Mouse (Mus musculus): Measurements from ENCODE around the gene Zfp780b.
A peak's percentile ranks its signal among the peaks of the same experiment; 100 is the strongest.
"Not testable (repeated sequence)": the region's sequence is repeated elsewhere in the genome, so short reads cannot be mapped to it uniquely, and the experiment has no call there.

The Zfp780b gene

DNA sequence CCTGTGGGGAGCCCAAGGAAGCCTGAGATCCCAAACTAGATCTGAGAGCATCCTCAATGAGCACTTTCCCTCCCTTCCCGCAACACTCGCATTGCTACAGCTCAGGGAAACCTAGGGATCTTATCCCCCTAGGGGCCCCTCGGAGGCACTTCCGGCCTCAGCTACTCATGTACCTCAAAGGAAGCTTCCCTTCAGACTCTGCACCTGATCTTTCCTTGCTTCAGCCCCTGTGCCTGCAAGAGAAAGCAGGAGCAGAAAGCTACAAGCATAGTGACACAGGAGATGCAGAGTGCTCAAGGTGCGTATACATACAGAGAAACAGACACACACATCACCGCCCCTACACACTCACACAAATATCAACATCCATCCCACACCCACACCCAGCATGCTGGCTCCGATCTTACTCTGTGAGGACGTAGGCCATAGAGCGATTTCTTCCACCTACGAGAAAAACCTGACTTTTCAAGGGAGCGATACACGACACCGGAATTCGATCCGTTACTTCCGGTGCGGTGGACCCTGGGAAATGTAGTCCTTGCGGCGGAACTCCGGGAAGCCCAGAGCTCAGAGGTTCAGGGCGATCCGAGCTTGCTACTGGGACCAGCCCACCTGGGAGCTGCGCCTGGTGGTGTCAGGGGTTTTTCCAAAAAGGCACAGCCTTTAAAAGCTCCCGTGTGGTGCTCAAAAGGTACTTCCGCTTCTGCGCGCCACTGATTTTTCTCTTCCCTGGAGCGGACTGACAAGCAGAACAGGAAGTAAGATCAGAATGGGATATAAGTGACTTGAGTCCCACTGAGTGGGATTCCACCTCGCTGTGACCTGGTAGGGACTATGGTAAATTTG lies at the start of gene Zfp780b:
Gene Zfp780b (minus strand): TSS at position 489 of the 846 bp plus-strand sequence.
- DNase-seq (ENCODE audit: low spot score), result peak; percentile 75

GRCm38 (mm10) chr7:28014445-28014810 lies 35.5 kb upstream of the Zfp780b start:
- no peak for DNase-seq (ENCODE audit: low spot score)

- DNase-seq (ENCODE audit: low spot score), result peak; percentile 66
These were observed 34.8 kb upstream of the Zfp780b start, which contains the start of gene Zfp850 for GRCm38 (mm10) chr7:28013549-28014444. Gene Zfp850 (minus strand): TSS chr7:28014115.

DNA sequence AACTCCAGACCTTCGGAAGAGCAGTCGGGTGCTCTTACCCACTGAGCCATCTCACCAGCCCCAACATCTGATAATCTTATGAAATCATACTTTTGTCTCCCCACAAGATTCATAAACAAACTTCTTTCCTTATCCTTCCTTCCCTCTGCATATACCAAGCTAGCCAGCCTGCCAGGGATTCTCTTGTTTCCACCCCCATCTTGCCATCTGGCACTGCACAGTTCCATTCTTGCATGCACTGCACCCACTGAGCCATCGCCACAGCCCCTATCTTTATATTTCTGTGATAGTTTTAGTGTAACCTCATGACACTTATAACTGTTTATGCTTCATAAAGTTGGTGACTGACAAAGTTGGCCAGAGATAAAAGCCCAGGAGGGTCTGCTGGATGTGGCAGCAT lies 31.3 kb upstream of the Zfp780b start:
- no peak for DNase-seq (ENCODE audit: low spot score)

DNA sequence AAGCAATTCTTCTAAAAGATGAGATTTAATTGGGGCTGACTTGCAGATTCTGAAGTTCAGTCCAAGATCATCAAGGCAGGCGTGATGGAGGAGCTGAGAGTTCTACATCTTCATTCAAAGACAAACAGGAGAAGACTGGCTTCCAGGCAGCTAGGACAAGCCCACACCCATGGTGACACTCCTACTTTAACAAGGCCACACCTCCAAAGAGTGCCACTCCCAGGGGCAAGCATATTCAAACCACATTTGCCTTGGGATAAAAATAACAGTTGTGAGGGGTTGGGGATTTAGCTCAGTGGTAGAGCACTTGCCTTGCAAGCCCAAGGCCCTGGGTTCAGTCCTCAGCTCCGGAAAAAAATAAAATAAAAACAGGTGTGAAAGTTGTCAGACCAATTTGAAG lies 3.2 kb upstream of the Zfp780b start:
- DNase-seq (ENCODE audit: low spot score), result no peak

DNA sequence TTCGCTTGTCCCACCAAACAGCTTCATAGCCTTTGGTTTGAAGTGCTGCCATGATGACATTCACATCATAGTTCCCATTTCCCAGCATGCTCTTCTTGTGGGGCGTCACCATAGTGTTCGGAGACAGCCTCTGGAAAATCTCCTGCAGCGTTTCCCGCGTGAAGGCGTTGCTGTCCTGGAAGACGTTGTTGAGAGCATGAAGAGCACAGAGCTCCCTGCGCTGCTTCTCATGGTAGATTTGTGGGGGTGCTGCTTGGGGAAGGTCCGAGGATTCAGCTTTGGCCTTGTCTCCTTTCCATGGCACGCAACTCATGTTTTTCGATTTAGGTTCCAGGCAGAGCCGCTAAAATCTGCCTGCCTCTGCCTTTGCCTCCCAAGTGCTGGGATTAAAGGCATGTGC lies 29.5 kb downstream of the Zfp780b start:
- DNase-seq (ENCODE audit: low spot score), result not testable (repeated sequence)

DNA sequence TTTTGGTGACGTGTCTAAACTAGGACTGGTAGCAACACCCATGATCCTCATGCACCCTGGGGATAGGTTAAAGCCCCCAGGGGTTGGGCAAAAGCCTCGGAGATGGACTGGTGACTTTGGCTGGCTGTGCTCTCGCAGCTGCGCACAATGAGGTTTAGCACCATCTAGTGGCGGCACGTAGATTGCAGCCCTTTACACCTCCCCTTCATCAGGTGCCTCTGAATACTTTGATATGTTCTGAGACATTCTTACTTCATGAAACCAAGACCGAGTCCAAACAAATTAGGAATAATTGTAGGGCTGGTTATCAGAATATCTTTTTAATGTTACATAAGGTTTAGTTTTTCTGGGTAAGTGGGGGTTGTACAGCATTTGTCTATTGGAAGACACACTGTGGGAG lies 37.1 kb downstream of the Zfp780b start:
- DNase-seq (ENCODE audit: low spot score), result peak; percentile 15

DNA sequence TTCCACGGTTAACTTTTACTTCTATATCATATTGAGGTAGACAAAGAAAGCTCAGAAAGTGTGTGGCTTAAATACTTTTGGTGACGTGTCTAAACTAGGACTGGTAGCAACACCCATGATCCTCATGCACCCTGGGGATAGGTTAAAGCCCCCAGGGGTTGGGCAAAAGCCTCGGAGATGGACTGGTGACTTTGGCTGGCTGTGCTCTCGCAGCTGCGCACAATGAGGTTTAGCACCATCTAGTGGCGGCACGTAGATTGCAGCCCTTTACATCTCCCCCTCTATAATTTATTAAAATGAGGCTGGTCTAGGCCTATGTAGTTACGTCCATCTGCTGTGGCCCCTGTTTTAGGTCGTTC lies 45.2 kb downstream of the Zfp780b start:
- DNase-seq (ENCODE audit: low spot score), result not testable (repeated sequence)

DNA sequence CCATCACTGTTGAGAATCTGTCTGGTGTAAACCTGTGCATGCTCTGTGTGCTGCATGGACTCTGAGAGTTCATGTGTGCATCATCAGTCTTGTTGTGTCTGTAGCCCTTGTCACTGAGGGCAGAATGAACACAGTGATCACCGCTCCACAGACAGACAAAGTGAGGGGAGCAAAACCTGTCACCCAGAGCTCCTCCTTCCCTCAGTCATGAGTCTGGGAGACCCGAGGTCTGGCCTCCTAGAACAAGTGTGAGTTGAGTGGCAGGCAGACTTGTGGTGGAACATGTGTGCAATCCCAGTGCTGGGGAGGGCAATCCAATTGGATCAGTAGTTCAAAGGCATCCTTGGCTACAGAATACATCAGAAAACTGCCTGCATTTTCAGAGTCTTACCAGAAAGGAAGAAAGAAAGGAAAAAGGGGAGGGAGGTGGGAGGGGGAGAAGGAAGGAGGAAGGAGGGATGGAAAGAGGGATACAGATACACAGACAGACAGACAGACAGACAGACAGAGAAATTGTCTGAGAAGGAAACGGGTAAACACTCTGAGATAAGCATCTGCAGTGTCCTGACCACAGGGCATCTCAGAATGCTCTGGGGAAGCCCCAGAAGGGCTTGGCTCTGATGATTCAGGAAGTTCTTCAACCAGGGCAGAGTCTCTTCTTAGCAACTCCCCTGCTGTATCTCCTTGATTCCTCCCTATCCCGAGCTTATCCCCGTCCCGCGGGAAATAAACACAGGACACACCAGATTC lies 45.7 kb downstream of the Zfp780b start:
- peak; percentile 14 for DNase-seq (ENCODE audit: low spot score)

DNA sequence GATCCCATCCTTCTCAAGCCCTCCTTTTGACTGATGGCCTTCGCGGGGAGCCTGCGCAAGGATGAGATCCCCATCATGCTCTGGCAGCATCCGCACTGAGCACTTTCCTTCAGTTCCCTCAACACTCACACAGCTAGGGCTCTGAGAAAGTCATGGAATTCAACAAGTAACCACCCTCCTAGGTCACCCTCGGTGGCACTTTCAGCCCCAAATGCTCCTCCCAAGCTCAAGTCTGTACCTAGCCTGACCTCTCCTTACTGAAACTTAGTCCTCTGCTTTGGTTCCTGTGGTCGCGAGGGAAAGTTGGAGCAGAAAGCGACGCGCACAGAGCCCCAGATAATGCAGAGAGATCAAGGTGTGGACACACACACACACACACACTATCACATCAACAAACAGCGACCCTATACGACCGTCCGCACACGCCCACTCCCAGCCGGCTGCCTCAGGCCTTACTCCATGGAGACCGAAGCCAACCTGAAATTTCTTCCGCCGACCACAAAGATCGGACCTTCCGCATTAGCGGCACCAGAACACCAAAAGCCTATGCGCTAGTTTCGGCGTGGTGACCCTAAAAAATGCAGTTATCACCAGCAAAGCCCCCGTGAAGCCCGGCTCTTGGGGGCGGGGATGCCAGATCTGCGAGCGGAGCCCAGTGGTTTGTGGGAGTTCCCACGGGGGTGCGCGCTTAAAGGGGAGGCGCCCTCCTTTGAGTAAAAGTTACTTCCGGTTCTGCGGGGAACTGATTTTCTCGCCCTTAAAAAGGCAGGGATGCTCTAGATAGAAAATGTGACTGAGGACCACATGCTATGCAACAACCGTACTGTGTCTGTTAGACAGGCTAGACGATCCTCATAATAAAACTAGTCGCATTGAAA lies 49.9 kb downstream of the Zfp780b start, which contains the start of gene Zfp974:
Gene Zfp974 (minus strand): TSS at position 643 of the 878 bp plus-strand sequence.
- DNase-seq (ENCODE audit: low spot score), result peak; percentile 41

DNA sequence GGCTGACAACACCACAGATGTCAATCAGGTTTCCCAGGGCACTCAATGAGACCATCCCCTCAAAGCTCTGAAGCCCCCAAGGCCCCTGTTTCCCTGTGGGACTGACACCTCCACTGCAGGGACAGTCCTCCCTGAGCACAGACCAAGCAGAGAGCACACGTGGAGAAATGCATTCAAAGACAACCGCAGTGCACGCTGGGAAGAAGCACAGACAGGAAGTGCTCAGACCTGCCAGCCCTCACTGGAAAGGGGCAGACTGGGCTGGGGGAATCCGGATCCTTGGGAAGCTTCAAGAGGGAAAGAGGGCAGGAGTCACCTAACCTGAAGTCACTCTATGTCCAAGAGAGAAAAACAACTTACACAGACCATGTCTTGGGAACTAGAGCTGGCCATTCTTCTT lies 51.9 kb downstream of the Zfp780b start:
- not testable (repeated sequence) for DNase-seq (ENCODE audit: low spot score)

DNA sequence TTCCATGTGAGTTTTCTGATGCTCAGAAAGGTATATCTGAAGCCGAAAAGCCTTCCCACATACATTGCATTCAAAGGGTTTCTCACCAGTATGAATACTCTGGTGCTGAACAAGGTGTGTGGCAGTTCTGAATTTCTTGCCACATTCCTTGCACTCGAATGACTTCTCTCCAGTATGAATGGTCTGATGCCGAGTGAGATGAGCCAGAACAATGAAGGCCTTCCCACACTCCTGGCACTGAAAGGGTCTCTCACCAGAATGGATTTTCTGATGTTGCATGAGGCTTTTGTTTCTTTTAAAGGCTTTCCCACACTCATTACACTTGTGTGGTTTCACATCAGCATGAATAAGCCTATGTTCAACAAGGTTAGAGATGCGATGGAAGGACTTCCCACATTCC lies 68.0 kb downstream of the Zfp780b start:
- DNase-seq (ENCODE audit: low spot score), result not testable (repeated sequence)
